Mouse (Mus musculus): Measurements from ENCODE around the gene Axin2.
A peak's percentile ranks its signal among the peaks of the same experiment; 100 is the strongest.

Gene Axin2

GRCm38 (mm10) chr11:108973866-108974265, 53.7 kb downstream of the Axin2 start:
- DNase-seq (ENCODE audit: low spot score in 2 of 2): no peak

- no peak for DNase-seq (ENCODE audit: low spot score in 2 of 2)
These were observed 55.4 kb downstream of the Axin2 start for GRCm38 (mm10) chr11:108975583-108975982.

GRCm38 (mm10) chr11:108980530-108980929, 60.4 kb downstream of the Axin2 start:
- peak; percentile 42 to 69 for DNase-seq (ENCODE audit: low spot score in 2 of 2)

GRCm38 (mm10) chr11:108981012-108981411, 60.9 kb downstream of the Axin2 start:
- DNase-seq (ENCODE audit: low spot score in 2 of 2): no peak

- no peak for DNase-seq (ENCODE audit: low spot score in 2 of 2)
These were observed 63.4 kb downstream of the Axin2 start for GRCm38 (mm10) chr11:108983409-108984064.

DNA sequence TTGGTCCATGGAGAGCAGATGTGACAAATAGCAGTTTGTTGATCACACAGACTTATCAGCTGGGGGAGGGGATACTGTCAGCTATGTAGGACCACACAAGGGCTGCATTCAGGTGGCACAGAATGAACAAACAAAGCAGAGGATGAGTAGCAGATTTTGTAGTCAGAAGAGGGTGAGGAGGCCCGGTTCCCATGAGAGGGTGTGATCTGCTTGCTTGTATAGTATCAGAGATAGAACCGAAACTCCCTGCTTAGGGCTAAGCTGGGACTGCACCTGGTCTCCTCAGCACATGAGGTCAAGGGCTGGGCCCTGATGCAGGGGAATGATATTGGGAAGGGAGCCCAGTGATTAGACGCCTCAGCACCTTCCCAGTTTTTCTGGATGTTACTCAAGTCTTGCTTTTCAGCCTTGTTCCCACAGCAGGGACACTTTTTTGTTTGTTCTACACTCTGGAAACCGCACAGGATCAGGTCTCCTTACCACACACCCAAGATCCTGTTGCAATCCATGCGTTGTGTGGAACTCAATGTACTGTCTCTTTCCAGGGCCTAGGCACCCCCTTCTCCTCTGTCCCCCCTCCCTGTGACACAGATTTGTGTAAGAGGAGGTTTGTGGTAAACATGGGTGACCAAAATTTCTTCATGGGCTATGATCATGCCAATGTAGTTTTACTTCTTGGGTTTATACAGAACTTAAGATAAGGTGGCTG, 64.7 kb downstream of the Axin2 start:
- DNase-seq (ENCODE audit: low spot score in 2 of 2): no peak

DNA sequence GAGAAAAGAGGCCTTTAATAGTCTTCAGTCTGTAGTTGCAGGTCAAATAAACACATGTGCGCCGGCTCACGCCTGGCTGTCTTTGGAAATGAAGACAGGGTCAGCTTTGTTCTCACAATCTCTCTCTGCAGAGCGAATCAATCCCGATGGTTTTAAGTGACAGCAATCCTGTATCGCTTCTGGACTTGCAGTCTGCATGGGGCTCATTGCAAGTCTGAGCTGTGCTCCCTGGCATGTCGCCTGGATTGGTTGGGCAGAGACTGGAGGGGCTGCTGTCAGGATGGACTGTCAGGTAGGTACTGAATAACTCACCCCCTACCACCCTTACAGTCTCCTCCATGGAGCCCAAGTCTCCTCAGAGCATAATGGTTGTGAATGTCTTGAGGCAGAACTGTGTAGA, 65.7 kb downstream of the Axin2 start:
- DNase-seq (ENCODE audit: low spot score in 2 of 2): no peak

- no peak for DNase-seq (ENCODE audit: low spot score in 2 of 2)
These were observed 67.1 kb downstream of the Axin2 start for GRCm38 (mm10) chr11:108987226-108987625.

GRCm38 (mm10) chr11:108987705-108988104, 67.6 kb downstream of the Axin2 start:
- DNase-seq (ENCODE audit: low spot score in 2 of 2): no peak

GRCm38 (mm10) chr11:108988258-108988657, 68.1 kb downstream of the Axin2 start:
- no peak for DNase-seq (ENCODE audit: low spot score in 2 of 2)

DNA sequence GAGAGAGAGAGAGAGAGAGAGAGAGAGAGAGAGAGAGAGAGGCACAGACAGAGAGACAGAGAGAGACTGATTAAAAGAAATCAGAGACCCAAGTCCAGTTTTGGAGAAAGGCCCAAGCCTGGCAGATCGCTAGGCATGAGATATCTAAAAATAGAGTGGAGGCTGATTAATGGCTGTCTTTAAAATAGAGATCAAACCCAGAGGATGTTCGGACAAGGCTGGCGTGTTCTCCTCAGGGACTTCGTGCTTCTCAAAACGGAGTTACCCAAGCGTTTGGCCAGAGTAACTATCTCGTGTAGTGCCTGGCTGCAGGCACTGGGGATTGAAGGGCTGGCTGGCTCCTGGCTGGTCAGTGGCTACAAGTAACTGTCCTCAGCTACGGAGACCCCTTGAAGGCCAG, 69.8 kb downstream of the Axin2 start:
- DNase-seq (ENCODE audit: low spot score in 2 of 2): no peak

DNA sequence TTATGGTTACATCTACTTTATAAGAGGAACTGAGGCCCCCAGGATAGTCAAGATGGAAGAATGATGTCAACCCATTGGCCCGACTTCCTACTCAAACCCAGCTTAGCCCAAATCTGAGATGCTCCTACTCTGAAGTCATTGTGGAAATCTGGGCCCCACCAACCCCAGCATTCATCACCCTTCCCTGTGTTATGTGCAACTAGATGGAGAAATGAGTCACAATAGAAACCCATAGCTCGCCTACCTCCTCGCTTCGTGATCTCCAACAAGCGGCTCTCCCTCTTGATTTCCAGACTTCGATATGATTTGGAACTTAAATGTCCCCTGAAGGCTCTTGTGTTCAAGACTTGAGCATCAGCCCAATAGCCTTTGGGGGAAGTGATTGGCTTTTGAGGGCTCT, 73.3 kb downstream of the Axin2 start:
- DNase-seq (ENCODE audit: low spot score in 2 of 2): no peak

- no peak for DNase-seq (ENCODE audit: low spot score in 2 of 2)
These were observed 75.2 kb downstream of the Axin2 start for GRCm38 (mm10) chr11:108995196-108995989.

GRCm38 (mm10) chr11:108995990-108996533, 75.9 kb downstream of the Axin2 start:
- DNase-seq (ENCODE audit: low spot score in 2 of 2): no peak

GRCm38 (mm10) chr11:108997816-108998215, 77.7 kb downstream of the Axin2 start:
- no peak for DNase-seq (ENCODE audit: low spot score in 2 of 2)
